Mouse (Mus musculus) gastrocnemius, postnatal 10 days (tissue): ENCODE measurements around the gene Cped1. TPM values are rescaled to one million over a fixed set of nuclear protein-coding genes. Genes with fewer than 3 reads are reported as not detected.

Experiments used
- DNase-seq: peaks from one replicate; pipeline ENCODE4 v3.0.0; 2021; ENCODE audit warnings: mixed read lengths
- total RNA-seq, 2 experiments: library from RNA; stranded (reverse); gene quantifications; 2 replicates each; pipeline ENCODE4 v1.2.3; 2021

Gene Cped1
- total RNA-seq, 2 experiments from 2014 or later = 15.9 to 27.6 TPM

- DNase-seq = no peak
Measured at GRCm38 (mm10) chr6:22178721-22179295, 193.1 kb downstream of the Cped1 start.

GRCm38 (mm10) chr6:22180316-22180715 lies 194.6 kb downstream of the Cped1 start:
- DNase-seq = no peak

- no peak for DNase-seq
Measured at GRCm38 (mm10) chr6:22186967-22187366, 201.3 kb downstream of the Cped1 start.

GRCm38 (mm10) chr6:22189346-22190335 lies 203.9 kb downstream of the Cped1 start:
- no peak for DNase-seq

- DNase-seq = no peak
Measured at GRCm38 (mm10) chr6:22198603-22199002, 212.9 kb downstream of the Cped1 start.

GRCm38 (mm10) chr6:22199473-22199872 lies 213.8 kb downstream of the Cped1 start:
- no peak for DNase-seq

GRCm38 (mm10) chr6:22200133-22200532 lies 214.4 kb downstream of the Cped1 start:
- DNase-seq = no peak

GRCm38 (mm10) chr6:22201879-22202278 lies 216.2 kb downstream of the Cped1 start:
- no peak for DNase-seq

- no peak for DNase-seq
Measured at GRCm38 (mm10) chr6:22205030-22205750, 219.5 kb downstream of the Cped1 start.

- DNase-seq = no peak
Measured at GRCm38 (mm10) chr6:22205751-22206121, 220.0 kb downstream of the Cped1 start.

- no peak for DNase-seq
Measured at GRCm38 (mm10) chr6:22206179-22206578, 220.5 kb downstream of the Cped1 start.

GRCm38 (mm10) chr6:22206630-22207293 lies 221.0 kb downstream of the Cped1 start:
- no peak for DNase-seq

- DNase-seq = no peak
Measured at GRCm38 (mm10) chr6:22212158-22212557, 226.4 kb downstream of the Cped1 start.

GRCm38 (mm10) chr6:22213187-22213586 lies 227.5 kb downstream of the Cped1 start:
- DNase-seq = no peak

- DNase-seq = no peak
Measured at GRCm38 (mm10) chr6:22213813-22214212, 228.1 kb downstream of the Cped1 start.

GRCm38 (mm10) chr6:22214665-22215064 lies 228.9 kb downstream of the Cped1 start:
- DNase-seq = no peak

GRCm38 (mm10) chr6:22216276-22216973 lies 230.7 kb downstream of the Cped1 start:
- DNase-seq = no peak

GRCm38 (mm10) chr6:22221134-22221533 lies 235.4 kb downstream of the Cped1 start:
- no peak for DNase-seq

- no peak for DNase-seq
Measured at GRCm38 (mm10) chr6:22222087-22222486, 236.4 kb downstream of the Cped1 start.

GRCm38 (mm10) chr6:22222947-22223346 lies 237.2 kb downstream of the Cped1 start:
- no peak for DNase-seq

- no peak for DNase-seq
Measured at GRCm38 (mm10) chr6:22224351-22224750, 238.6 kb downstream of the Cped1 start.

- DNase-seq = no peak
Measured at GRCm38 (mm10) chr6:22231244-22231643, 245.5 kb downstream of the Cped1 start.
